Mouse (Mus musculus) midbrain, embryonic 14.5 days (tissue): Measurements from ENCODE around the gene Stox2. TPM values are rescaled to one million over a fixed set of nuclear protein-coding genes. Genes with fewer than 3 reads are reported as not detected.

Experiments used
- ATAC-seq: fragments of 200-750 bp; cut with Nextera tagmentation; 2 replicates; pipeline ENCODE4 v1.8.0; 2017; ENCODE audit warnings: moderate number of reproducible peaks, moderate library complexity; ENCODE audit not compliant: low FRiP score, low TSS enrichment
- DNase-seq: peaks from one replicate; pipeline ENCODE4 v3.0.0-alpha.2; 2015
- H3K27ac ChIP-seq: fragments of 300-500 bp; sonication (generic); replicated peaks from 2 replicates; pipeline ENCODE4 v1.5.1; 2014; ENCODE audit warnings: mild to moderate bottlenecking, low read depth, low read length, moderate library complexity
- H3K27me3 ChIP-seq: fragments of 300-500 bp; sonication (generic); 2 replicates; pipeline ENCODE4 v1.6.1; 2014; ENCODE audit warnings: low read length, control low read depth, mixed read lengths; ENCODE audit not compliant: control insufficient read depth, insufficient read depth
- H3K36me3 ChIP-seq: fragments of 300-500 bp; sonication (generic); 2 replicates; pipeline ENCODE4 v1.6.1; 2014; ENCODE audit warnings: low read length, control low read depth; ENCODE audit not compliant: control insufficient read depth, insufficient read depth
- H3K4me1 ChIP-seq: fragments of 300-500 bp; sonication (generic); 2 replicates; pipeline ENCODE4 v1.6.1; 2014; ENCODE audit warnings: mild to moderate bottlenecking, antibody characterized with exemption, low read length, control low read depth; ENCODE audit not compliant: control insufficient read depth, insufficient read depth
- H3K4me2 ChIP-seq: fragments of 300-500 bp; sonication (generic); 2 replicates; pipeline ENCODE4 v1.6.1; 2014; ENCODE audit warnings: mild to moderate bottlenecking, low read length, moderate library complexity
- H3K4me3 ChIP-seq: fragments of 300-500 bp; sonication (generic); replicated peaks from 2 replicates; pipeline ENCODE4 v1.5.1; 2014; ENCODE audit warnings: low read depth, low read length
- H3K9ac ChIP-seq: fragments of 300-500 bp; sonication (generic); replicated peaks from 2 replicates; pipeline ENCODE4 v1.6.1; 2014; ENCODE audit warnings: mild to moderate bottlenecking, low read length, moderate library complexity
- H3K9me3 ChIP-seq: fragments of 300-500 bp; sonication (generic); 2 replicates; pipeline ENCODE4 v1.6.1; 2016; ENCODE audit warnings: low read length, control low read depth, mixed read lengths; ENCODE audit not compliant: control insufficient read depth
- WGBS: fragments of 180-500 bp; shearing (Covaris S2); extraction: QIAGEN DNeasy Blood & Tissue Kit; methylation state at CpG from one replicate; pipeline ENCODE4 v1.1.7; 2014; 5-methylcytosine and 5-hydroxymethylcytosine counted together
- polyA plus RNA-seq: library from polyadenylated mRNA; unstranded; fragments of >200 nt; fragmentation: Nextera tagmentation; extraction: Ambion mirVana; gene quantifications from 2 replicates; pipeline ENCODE4 v1.2.1, GENCODE M21; 2014

Gene Stox2
- polyA plus RNA-seq, 1 experiment from 2014 or later, result 53.9 TPM

DNA sequence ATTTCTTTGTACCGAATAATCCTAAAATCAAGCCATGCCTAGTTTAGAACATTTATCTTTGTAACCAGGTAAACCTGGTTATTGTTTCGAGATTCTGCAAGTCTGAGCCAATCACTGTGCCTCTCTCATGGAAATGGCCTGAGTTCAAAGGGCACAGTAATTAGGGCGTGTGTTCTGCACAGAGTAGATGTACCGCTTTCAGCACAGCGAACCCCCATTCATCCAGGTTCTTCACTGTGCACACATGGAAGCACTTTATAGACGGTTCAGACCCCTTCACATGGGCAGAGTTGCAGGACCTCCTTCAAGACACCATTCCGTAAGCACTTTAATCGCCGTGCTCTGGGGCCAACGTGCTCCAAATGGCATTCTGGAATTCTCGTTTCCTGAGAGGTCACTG, 104.7 kb downstream of the Stox2 start:
- no peaks in the 10 kb centered on the region for H3K27me3 ChIP-seq
- no peak overlapping the region for H3K4me3 ChIP-seq
- WGBS, result 83% methylated on average over 11 of the region's 11 CpGs
- no peak overlapping the region for H3K27ac ChIP-seq
- H3K4me2 ChIP-seq, result no peak overlapping the region
- peaks cover 23% of the 10 kb centered on the region for H3K4me1 ChIP-seq
- ATAC-seq (no peak), DNase-seq (no peak)
- H3K9me3 ChIP-seq, result no peaks in the 10 kb centered on the region
- H3K9ac ChIP-seq, result no peak overlapping the region
- H3K36me3 ChIP-seq, result no peaks in the 10 kb centered on the region

DNA sequence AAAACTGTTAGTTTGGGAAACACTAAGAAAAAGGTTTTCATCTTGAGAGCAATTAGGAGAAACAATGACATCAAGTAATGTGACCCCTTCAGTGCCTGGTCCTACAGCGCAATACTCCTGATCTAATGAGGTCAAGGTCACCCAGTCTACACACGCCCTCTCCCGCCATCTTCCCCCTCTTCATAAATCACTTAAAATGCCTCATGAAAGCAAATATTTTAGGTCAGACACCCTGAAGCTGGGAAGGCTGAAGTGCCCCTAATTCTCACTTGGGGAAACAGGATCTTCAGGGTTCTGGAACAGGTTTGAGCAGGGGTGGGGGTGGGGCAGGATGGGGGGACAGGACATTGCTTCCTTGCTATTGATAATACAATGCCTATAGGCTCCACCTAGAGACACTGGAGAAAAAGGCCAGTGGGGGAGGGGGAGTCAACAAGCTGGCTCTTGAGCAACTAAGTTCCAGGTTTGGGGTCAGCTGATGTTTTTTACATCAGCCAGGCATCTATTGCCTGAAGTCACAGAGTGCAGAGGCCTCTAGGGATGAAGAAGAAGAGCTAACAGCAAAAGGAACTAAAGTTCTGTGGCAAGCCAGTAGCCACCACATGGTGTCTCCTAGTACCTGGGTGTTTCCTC, 107.4 kb downstream of the Stox2 start:
- Histone ChIP-seq H3K27me3 (no peaks in the 10 kb centered on the region), H3K4me1 (0 out of 2 replicates have a peak, but pooled peaks cover under 1% of the 10 kb centered on the region), H3K27ac (no peak overlapping the region), H3K9me3 (no peaks in the 10 kb centered on the region), H3K4me3 (no peak overlapping the region), H3K9ac (no peak overlapping the region), H3K4me2 (no peak overlapping the region), H3K36me3 (no peaks in the 10 kb centered on the region)
- WGBS, result 77% methylated on average over 3 of the region's 3 CpGs
- DNase-seq, result no peak
- no peak for ATAC-seq

DNA sequence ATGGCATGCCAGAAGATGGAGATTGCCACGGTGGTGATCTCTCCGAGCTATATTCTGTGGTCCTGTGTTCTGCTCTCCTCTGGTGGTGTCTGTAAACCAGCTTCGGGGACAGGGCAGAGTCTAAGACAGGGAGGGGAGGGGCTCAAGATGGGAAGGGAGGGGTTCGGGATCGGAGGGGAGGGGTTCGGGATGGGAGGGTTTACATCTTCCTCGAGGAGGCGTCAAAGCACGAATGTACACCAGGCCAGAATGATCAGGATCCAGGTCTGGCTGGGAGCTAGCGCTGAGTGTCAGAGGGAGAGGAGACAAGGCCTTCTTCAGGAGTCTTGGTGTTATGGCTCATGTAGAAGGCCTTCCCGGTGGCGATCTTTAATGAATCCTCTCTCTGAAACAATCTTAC, 109.7 kb downstream of the Stox2 start:
- Histone ChIP-seq H3K9ac (no peak overlapping the region), H3K4me1 (0 out of 2 replicates have a peak, but pooled peaks cover 10% of the 10 kb centered on the region), H3K9me3 (no peaks in the 10 kb centered on the region), H3K4me3 (no peak overlapping the region), H3K36me3 (no peaks in the 10 kb centered on the region), H3K4me2 (no peak overlapping the region), H3K27ac (no peak overlapping the region), H3K27me3 (no peaks in the 10 kb centered on the region)
- WGBS, result 89% methylated on average over 12 of the region's 12 CpGs
- DNase-seq (no peak), ATAC-seq (no peak)

DNA sequence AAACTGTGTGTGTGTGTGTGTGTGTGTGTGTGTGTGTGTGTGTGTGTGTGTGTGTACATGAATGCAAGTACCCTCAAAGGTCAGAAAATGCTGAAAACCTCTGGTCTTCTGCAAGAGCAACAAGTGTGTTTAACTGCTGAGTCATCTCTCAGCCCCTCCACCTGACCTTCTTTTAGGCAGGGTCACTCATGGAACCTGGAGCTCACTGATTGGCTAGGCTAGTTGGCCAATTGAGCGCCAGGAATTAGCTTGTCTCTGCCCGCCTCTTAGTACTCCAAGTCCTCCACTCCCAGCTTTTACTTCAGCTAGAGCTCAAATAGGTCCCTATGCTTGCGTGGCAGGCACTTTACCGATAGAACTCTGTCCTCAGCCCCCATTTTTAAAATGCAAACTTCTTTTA, 110.2 kb downstream of the Stox2 start:
- no peak for ATAC-seq

DNA sequence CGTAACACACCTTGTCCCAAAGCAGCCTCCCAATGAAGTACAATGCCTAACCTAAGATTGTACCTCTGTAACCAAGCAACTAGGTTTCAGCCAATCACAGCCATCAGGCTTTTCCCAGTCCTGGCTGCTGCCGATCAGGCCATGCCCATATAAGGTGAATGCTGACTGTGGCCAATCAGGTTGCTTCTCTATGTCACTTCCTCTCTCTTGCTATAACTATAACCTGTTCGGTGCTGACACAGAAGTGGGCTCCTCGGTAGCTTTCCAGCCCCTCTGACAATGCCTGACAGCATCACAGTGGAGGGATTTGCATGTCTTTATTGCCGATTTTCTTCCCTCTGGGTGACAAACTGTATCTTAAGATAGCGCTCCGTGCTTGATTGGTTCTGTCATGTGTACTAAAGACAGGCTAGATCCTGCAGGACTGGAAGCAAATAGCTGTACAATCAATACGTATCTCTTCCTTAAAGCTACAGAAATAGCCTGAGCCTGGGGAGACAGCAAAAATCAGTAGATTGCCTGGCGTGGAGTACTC, 111.9 kb downstream of the Stox2 start:
- Histone ChIP-seq H3K4me1 (0 out of 2 replicates have a peak, but pooled peaks cover 10% of the 10 kb centered on the region), H3K9me3 (no peaks in the 10 kb centered on the region), H3K27ac (peak overlapping the region; percentile 94), H3K4me3 (peak overlapping the region; percentile 39), H3K36me3 (no peaks in the 10 kb centered on the region), H3K27me3 (no peaks in the 10 kb centered on the region), H3K4me2 (peak overlapping the region; percentile 57), H3K9ac (peak overlapping the region; percentile 55)
- ATAC-seq (peak; percentile 99), DNase-seq (peak; percentile 93)
- 11% methylated on average over 9 of the region's 9 CpGs for WGBS

More for the DNA sequence above, 110.2 kb downstream of the Stox2 start:
- DNase-seq, result no peak
- 90% methylated on average over 4 of the region's 4 CpGs for WGBS
- H3K27ac ChIP-seq, result no peak overlapping the region
- H3K36me3 ChIP-seq, result no peaks in the 10 kb centered on the region
- no peak overlapping the region for H3K4me3 ChIP-seq
- no peak overlapping the region for H3K4me2 ChIP-seq
- H3K27me3 ChIP-seq, result no peaks in the 10 kb centered on the region
- H3K9ac ChIP-seq, result no peak overlapping the region
- H3K4me1 ChIP-seq, result 0 out of 2 replicates have a peak, but pooled peaks cover 10% of the 10 kb centered on the region
- no peaks in the 10 kb centered on the region for H3K9me3 ChIP-seq

DNA sequence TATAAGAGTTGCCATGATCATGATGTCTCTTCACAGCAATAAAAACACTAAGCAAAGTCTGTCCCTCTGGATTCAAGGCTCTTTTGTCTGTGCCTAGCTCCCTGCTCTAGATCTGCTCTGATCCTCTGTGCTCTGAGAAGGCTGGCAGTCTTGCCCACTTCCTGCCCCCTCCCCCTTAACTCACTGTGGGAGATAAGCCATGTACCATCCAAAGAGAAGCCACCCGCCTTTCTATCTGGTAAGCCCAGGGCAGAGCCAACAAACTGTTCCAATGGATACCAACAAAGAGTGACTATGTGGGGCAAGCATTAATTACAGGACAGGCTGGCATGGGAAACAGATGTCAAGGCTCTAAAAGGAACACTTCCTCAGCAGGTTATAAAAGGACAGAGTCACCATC, 113.2 kb downstream of the Stox2 start:
- no peak for ATAC-seq
- H3K27ac ChIP-seq, result no peak overlapping the region
- H3K4me2 ChIP-seq, result no peak overlapping the region
- no peaks in the 10 kb centered on the region for H3K36me3 ChIP-seq
- WGBS, result 74% methylated on average over 1 of the region's 1 CpGs
- no peak overlapping the region for H3K9ac ChIP-seq
- no peaks in the 10 kb centered on the region for H3K27me3 ChIP-seq
- 0 out of 2 replicates have a peak, but pooled peaks cover 10% of the 10 kb centered on the region for H3K4me1 ChIP-seq
- H3K9me3 ChIP-seq, result no peaks in the 10 kb centered on the region
- H3K4me3 ChIP-seq, result no peak overlapping the region
- no peak for DNase-seq

DNA sequence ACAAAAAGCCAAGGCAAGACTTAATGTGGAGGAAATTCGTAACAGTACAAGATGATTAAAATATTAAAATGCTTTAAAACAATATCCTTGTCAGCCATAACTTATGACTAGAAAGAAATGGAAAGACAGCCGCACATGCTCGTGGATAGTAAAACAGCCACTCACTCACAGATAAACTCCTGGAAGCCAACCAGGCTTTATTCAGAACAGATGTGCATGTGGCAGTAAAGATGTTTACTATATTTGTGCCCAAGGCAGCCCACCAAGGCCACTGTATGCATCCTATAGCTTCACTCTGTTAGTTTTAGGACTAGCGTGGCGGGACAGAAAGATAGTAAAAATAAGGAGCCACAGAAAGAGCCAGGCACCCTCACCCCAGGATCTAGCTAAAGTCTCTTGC, 115.2 kb downstream of the Stox2 start:
- 96% methylated on average over 5 of the region's 5 CpGs for WGBS
- Histone ChIP-seq H3K9ac (no peak overlapping the region), H3K36me3 (no peaks in the 10 kb centered on the region), H3K4me1 (0 out of 2 replicates have a peak, but pooled peaks cover 10% of the 10 kb centered on the region), H3K9me3 (no peaks in the 10 kb centered on the region), H3K27ac (no peak overlapping the region), H3K4me2 (no peak overlapping the region), H3K4me3 (no peak overlapping the region), H3K27me3 (no peaks in the 10 kb centered on the region)
- ATAC-seq (no peak), DNase-seq (no peak)

DNA sequence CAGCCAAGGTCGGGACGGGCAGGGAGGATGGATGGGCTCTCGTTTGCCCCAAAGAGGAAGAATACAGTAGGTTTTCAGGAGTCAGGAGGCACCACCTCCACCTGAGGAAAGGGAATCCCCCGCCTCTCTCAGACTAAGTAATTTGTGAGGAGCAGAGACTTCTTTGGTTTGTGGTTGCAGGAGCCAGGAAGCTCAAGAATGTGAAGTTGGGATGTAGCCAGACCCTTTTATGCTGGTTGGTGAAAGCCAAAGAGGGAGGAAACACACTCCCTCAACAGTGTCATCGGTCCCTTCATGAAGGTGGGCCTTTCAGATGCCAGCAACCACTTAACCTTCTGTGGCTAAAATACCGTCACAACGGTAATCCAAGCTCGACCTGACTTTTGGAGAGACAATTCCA, 119.8 kb downstream of the Stox2 start:
- H3K4me1 ChIP-seq, result peaks cover 7% of the 10 kb centered on the region
- no peak overlapping the region for H3K27ac ChIP-seq
- H3K4me3 ChIP-seq, result no peak overlapping the region
- no peak overlapping the region for H3K4me2 ChIP-seq
- 92% methylated on average over 8 of the region's 8 CpGs for WGBS
- no peak overlapping the region for H3K9ac ChIP-seq
- no peaks in the 10 kb centered on the region for H3K9me3 ChIP-seq
- DNase-seq, result no peak
- no peak for ATAC-seq
- H3K36me3 ChIP-seq, result no peaks in the 10 kb centered on the region
- H3K27me3 ChIP-seq, result no peaks in the 10 kb centered on the region
